Mouse (Mus musculus) embryonic facial prominence, embryonic 14.5 days (tissue): ENCODE results near the gene Vps4b. TPM values are rescaled to one million over a fixed set of nuclear protein-coding genes. Genes with fewer than 3 reads are reported as not detected.

ENCODE experiments used
- ATAC-seq: fragments of 200-750 bp; cut with Nextera tagmentation; 2 replicates; pipeline ENCODE4 v1.8.0; 2017; ENCODE audit warnings: low read depth, moderate number of reproducible peaks, moderate TSS enrichment
- DNase-seq: peaks from one replicate; pipeline ENCODE4 v3.0.0-alpha.2; 2015; ENCODE audit warnings: low spot score
- H3K27ac ChIP-seq: fragments of 300-500 bp; sonication (generic); replicated peaks from 2 replicates; pipeline ENCODE4 v1.5.1; 2014; ENCODE audit warnings: low read depth, mild to moderate bottlenecking, low read length, moderate library complexity
- H3K27me3 ChIP-seq: fragments of 300-500 bp; sonication (generic); replicated peaks from 2 replicates; pipeline ENCODE4 v1.6.1; 2014; ENCODE audit warnings: low read length; ENCODE audit not compliant: control insufficient read depth, insufficient read depth
- H3K36me3 ChIP-seq: fragments of 300-500 bp; sonication (generic); 2 replicates; pipeline ENCODE4 v1.6.1; 2014; ENCODE audit warnings: low read length, mixed read lengths; ENCODE audit not compliant: control insufficient read depth, insufficient read depth
- H3K4me1 ChIP-seq: fragments of 300-500 bp; sonication (generic); 2 replicates; pipeline ENCODE4 v1.6.1; 2014; ENCODE audit warnings: antibody characterized with exemption, low read length; ENCODE audit not compliant: control insufficient read depth, insufficient read depth
- H3K4me2 ChIP-seq: fragments of 300-500 bp; sonication (generic); 2 replicates; pipeline ENCODE4 v1.6.1; 2014; ENCODE audit warnings: low read depth, mild to moderate bottlenecking, low read length, moderate library complexity, mixed read lengths
- H3K4me3 ChIP-seq: fragments of 300-500 bp; sonication (generic); 2 replicates; pipeline ENCODE4 v1.5.1; 2014; ENCODE audit warnings: low read depth, mild to moderate bottlenecking, low read length
- H3K9ac ChIP-seq: fragments of 300-500 bp; sonication (generic); 2 replicates; pipeline ENCODE4 v1.6.1; 2014; ENCODE audit warnings: low read depth, mild to moderate bottlenecking, low read length, moderate library complexity, mixed read lengths
- H3K9me3 ChIP-seq: fragments of 300-500 bp; sonication (generic); 2 replicates; pipeline ENCODE4 v1.6.1; 2016; ENCODE audit warnings: low read length; ENCODE audit not compliant: control insufficient read depth
- WGBS: fragments of 180-500 bp; shearing (Covaris S2); extraction: QIAGEN DNeasy Blood & Tissue Kit; methylation state at CpG from one replicate; pipeline ENCODE4 v1.1.7; 2014; 5-methylcytosine and 5-hydroxymethylcytosine counted together
- polyA plus RNA-seq: library from polyadenylated mRNA; unstranded; fragments of >200 nt; fragmentation: Nextera tagmentation; extraction: Ambion mirVana; gene quantifications from 2 replicates; pipeline ENCODE4 v1.2.1, GENCODE M21; 2014

Vps4b gene
- polyA plus RNA-seq, result 54.9 and 64.5 TPM in 2 replicates

DNA sequence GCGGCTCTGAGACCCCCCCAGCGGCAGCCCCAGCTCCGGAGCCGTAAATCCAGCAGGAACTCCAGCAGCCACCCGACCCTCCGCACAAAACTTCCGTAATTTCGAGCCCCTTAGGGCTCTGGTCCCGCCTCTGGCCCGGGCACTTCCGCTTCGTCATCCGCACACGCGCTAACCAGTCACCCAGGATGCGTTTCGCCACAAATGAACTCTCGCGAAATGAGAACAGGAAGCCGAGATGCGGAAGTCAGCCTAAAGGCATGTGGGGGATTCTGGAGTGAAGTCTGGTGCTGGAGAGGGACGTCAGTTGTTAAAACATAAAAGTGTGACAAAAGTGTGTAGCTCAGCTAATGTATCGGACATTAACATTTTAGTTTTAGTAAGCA, at the start of gene Vps4b:
Gene Vps4b, minus strand, starts transcription at position 187 of the 383 bp plus-strand sequence.
- H3K9ac ChIP-seq, result peak within 1 kb of the TSS; percentile 92
- 0 out of 2 replicates have a peak, but pooled peaks cover 5% of the 10 kb centered on the region for H3K36me3 ChIP-seq
- DNase-seq (peak; percentile 99), ATAC-seq (peak; percentile 100)
- H3K4me1 ChIP-seq, result peaks cover 12% of the 10 kb centered on the region
- peak within 1 kb of the TSS; percentile 88 for H3K4me3 ChIP-seq
- peak within 1 kb of the TSS; percentile 93 for H3K27ac ChIP-seq
- no peaks in the 10 kb centered on the region for H3K9me3 ChIP-seq
- under 1% methylated on average over 22 of the region's 23 CpGs for WGBS
- H3K27me3 ChIP-seq, result no peaks in the 10 kb centered on the region
- H3K4me2 ChIP-seq, result peak within 1 kb of the TSS; percentile 69

DNA sequence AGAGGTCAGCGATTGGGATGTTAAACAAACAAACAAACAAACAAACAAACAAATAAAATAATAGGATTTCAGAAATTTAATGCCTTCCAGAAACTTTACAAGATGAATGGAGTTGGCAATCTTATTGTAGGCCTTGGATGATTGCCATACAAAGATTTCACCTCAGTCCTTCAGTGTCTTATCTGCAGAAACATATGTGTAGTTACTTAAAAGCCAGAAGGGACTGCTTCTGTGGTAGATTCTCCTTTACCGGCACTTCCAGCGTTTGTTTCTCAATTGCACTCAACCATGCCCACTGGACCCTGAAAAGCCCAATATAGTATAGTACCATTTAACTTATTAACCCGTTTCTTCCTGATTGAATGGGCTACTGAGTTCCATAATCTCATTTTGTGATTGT, 32.3 kb upstream of the Vps4b start:
- Histone ChIP-seq H3K4me2 (no peak overlapping the region), H3K4me3 (no peak overlapping the region), H3K9me3 (no peaks in the 10 kb centered on the region), H3K36me3 (no peaks in the 10 kb centered on the region), H3K4me1 (no peaks in the 10 kb centered on the region), H3K27ac (no peak overlapping the region), H3K27me3 (no peaks in the 10 kb centered on the region), H3K9ac (no peak overlapping the region)
- ATAC-seq (no peak), DNase-seq (no peak)
- 69% methylated on average over 4 of the region's 4 CpGs for WGBS

DNA sequence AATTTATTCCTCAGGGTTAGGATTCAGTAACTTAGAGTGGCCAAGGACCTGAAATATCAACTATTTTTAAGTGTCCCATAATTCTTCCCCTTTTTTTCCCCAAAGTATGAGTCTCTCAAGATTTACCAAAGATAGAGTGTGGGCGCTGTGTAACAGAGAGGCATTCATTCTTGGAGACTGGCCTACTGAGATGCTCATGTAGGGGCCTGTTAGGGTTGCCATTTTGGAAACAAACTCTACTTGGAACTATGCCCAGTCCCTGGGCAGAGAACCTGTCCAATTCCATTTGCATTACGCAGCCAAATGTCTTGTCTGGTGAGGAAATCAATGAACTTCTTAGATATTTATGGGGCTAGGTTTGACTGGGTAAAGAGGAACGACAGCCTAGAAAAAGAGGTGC, 25.8 kb upstream of the Vps4b start:
- Histone ChIP-seq H3K27me3 (no peaks in the 10 kb centered on the region), H3K27ac (no peak overlapping the region), H3K4me2 (no peak overlapping the region), H3K4me3 (no peak overlapping the region), H3K9me3 (no peaks in the 10 kb centered on the region), H3K9ac (no peak overlapping the region), H3K36me3 (no peaks in the 10 kb centered on the region), H3K4me1 (no peaks in the 10 kb centered on the region)
- ATAC-seq (peak; percentile 50; the same call in 1 of the 2 replicates), DNase-seq (peak; percentile 69)
- WGBS, result 64% methylated on average over 3 of the region's 3 CpGs

DNA sequence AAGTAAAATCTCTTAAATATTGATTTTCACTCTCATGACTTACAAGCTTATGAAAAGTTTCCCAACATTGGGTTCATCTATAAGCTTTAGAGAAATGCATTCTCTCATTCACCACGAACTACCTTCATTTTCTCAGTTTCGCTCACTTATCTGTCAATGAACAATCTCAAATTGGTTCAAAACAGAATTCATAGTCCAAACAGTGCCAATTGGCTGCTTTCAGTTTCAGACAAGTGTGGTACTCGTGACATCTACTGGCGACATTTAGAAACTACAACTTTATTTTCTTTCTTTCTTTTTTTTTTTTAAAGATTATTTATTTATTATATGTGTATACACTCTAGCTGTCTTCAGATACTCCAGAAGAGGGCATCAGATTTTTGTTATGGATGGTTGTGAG, 21.8 kb upstream of the Vps4b start:
- Histone ChIP-seq H3K27ac (no peak overlapping the region), H3K36me3 (no peaks in the 10 kb centered on the region), H3K4me2 (no peak overlapping the region), H3K9me3 (no peaks in the 10 kb centered on the region), H3K4me3 (no peak overlapping the region), H3K9ac (no peak overlapping the region), H3K27me3 (no peaks in the 10 kb centered on the region), H3K4me1 (no peaks in the 10 kb centered on the region)
- 17% methylated on average over 4 of the region's 4 CpGs for WGBS
- no peak for ATAC-seq
- peak; percentile 60 for DNase-seq

DNA sequence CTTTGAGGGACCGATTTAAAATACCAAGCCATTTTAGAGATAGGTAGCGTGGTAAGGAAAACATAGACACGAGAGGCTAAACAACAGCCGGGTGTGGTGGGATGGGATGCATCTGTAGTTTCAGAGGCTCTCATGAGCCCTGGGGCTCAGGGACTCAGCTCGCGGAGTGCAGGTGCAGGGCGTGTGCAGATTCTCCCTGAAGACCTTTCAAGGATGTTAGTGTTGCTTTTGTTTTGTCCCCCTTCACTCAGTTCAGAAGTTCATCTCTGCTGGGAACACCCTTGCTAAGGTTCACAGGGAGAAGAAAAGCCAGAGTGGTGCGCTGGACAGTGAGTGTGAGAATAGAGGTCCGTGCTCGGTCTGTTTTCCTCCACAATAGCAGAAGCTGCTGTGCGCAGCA, 20.2 kb upstream of the Vps4b start:
- no peaks in the 10 kb centered on the region for H3K4me1 ChIP-seq
- no peak overlapping the region for H3K9ac ChIP-seq
- no peak overlapping the region for H3K4me2 ChIP-seq
- H3K27me3 ChIP-seq, result no peaks in the 10 kb centered on the region
- no peaks in the 10 kb centered on the region for H3K36me3 ChIP-seq
- ATAC-seq (no peak), DNase-seq (no peak)
- 73% methylated on average over 11 of the region's 11 CpGs for WGBS
- H3K27ac ChIP-seq, result no peak overlapping the region
- no peak overlapping the region for H3K4me3 ChIP-seq
- no peaks in the 10 kb centered on the region for H3K9me3 ChIP-seq

DNA sequence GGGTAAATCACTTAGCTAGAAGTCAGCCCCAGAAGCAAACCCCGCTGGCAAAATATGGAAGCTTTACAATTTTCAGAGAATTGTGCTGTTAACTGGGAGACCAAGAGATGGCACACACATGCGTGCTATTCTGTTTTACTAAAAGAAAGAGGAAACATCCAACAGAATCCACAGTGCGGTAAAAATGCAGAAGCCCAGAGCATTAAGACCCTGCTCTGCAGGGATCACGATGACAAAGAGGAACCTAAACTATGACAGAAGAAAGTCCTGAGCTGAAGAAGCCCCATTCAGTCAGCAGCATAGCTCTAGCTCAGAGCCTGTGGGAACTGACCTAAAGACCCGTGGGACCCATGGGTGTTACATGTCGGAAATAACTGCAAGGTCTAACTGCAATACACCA, 18.7 kb upstream of the Vps4b start:
- Histone ChIP-seq H3K36me3 (no peaks in the 10 kb centered on the region), H3K9ac (no peak overlapping the region), H3K9me3 (no peaks in the 10 kb centered on the region), H3K4me3 (no peak overlapping the region), H3K4me1 (no peaks in the 10 kb centered on the region), H3K27ac (no peak overlapping the region), H3K4me2 (no peak overlapping the region), H3K27me3 (no peaks in the 10 kb centered on the region)
- DNase-seq, result no peak
- no peak for ATAC-seq
- 79% methylated on average over 6 of the region's 6 CpGs for WGBS

DNA sequence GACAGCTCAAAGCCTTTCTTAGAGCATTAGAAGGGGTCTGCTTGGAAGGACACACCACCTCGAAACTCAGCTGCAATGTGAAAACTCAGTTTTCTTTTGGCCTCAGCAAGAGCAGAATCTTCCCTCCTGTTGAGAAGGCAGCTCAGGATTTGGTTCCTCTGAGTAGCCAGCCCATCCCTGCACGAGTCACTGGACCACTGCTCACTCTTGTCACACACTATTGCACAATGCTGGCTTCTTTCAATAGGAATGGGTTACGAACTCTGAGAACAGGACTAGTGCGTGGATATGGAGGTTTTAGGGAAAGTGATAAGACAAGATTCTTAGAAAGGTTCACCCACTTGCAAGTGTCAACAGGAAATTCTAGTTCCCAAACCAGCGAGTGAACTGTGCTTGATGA, 18.3 kb upstream of the Vps4b start:
- ATAC-seq, result no peak
- no peaks in the 10 kb centered on the region for H3K27me3 ChIP-seq
- H3K9me3 ChIP-seq, result no peaks in the 10 kb centered on the region
- H3K9ac ChIP-seq, result no peak overlapping the region
- no peak overlapping the region for H3K27ac ChIP-seq
- no peak overlapping the region for H3K4me3 ChIP-seq
- no peak for DNase-seq
- 70% methylated on average over 5 of the region's 5 CpGs for WGBS
- no peaks in the 10 kb centered on the region for H3K4me1 ChIP-seq
- H3K36me3 ChIP-seq, result no peaks in the 10 kb centered on the region
- H3K4me2 ChIP-seq, result no peak overlapping the region

DNA sequence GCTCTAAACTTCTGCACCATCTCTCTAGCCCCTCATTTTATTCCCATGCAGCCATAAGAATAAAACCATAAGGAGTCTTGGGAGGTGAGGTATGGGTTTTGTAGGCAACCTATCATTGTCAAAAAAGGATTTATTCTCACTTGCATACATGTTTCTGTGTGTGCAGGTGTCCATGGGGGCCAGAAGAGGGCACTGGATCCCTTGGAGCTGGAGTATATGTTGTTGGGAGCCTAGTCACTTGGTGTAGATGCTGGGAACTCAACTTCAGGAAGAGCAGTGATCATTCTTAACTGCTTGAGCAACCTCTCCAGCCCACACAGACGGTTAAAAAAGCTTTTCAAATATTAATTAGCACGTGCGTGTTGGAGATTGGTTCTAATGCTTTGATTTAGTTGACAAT, 3.4 kb upstream of the Vps4b start:
- Histone ChIP-seq H3K9me3 (no peaks in the 10 kb centered on the region), H3K9ac (no peak overlapping the region), H3K4me3 (no peak overlapping the region), H3K36me3 (no peaks in the 10 kb centered on the region), H3K4me2 (no peak overlapping the region), H3K4me1 (peaks cover 10% of the 10 kb centered on the region), H3K27ac (no peak overlapping the region), H3K27me3 (no peaks in the 10 kb centered on the region)
- ATAC-seq (no peak), DNase-seq (no peak)
- 88% methylated on average over 3 of the region's 3 CpGs for WGBS

DNA sequence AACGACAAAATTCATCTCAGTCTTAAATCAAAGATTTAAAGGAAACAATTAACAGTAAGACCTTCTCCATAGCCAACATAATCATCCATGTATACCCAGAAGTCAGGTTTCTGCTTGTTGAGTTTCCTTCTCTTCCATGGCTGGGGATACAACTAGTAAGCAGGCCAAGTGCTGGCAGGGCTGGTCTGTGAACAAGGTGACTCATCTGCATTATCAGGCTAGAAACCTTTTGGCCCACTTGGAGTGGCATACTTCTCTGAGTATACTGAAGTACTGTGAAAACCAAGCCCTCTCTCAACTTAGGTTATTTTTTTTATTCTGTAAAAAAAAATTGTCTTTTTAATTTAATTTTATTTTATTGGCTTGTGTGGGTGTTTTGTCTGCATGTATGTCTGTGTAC, 2.9 kb upstream of the Vps4b start:
- H3K4me1 ChIP-seq, result peaks cover 12% of the 10 kb centered on the region
- ATAC-seq (no peak), DNase-seq (no peak)
- H3K4me2 ChIP-seq, result no peak overlapping the region
- H3K27me3 ChIP-seq, result no peaks in the 10 kb centered on the region
- WGBS, result 60% methylated on average over 1 of the region's 1 CpGs
- no peak overlapping the region for H3K4me3 ChIP-seq
- H3K27ac ChIP-seq, result no peak overlapping the region
- no peak overlapping the region for H3K9ac ChIP-seq
- H3K9me3 ChIP-seq, result no peaks in the 10 kb centered on the region
- H3K36me3 ChIP-seq, result no peaks in the 10 kb centered on the region
